Mouse (Mus musculus): ENCODE measurements at regions not wholly inside any gene's neighbourhood (a gene's known extent, or its start where the extent isn't known, plus 50 kb on each side); places are given as distances from the start of the nearest gene placed in this dataset.

DNA sequence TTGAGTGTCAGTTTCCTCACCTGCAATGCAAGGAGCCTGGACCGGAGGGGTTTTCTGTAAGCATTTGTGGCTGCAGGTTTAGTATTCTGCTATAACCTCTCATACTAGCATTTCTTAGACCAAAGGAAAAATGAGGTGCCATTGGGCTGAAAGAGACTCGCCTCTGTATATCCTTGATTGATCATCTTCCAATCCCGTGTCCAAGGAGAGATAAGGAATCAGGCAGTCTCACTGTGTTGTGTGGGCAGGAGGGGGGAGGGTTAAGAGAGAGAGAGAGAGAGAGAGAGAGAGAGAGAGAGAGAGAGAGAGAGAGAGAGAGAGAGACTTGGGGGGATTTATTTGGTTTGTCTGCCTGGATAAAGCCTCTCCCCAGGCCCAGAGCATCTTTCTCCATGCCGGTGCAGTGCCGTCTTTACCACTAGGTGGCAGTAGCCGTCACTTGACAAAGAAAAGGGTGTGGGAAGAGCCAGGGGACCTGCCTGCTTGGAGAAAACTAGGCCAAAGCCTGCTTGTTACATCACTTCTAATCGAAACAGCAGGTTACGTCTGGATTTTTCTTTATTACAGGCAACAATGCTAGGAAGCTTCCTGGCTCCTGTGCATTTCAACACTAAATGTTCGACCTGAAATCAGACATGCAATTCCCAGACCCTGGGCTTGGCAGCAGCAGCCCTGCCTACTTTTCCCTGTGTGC, 56.1 kb upstream of the Ces5a start:
- peak; percentile 64 for DNase-seq (ENCODE audit: low read depth, low spot score)

DNA sequence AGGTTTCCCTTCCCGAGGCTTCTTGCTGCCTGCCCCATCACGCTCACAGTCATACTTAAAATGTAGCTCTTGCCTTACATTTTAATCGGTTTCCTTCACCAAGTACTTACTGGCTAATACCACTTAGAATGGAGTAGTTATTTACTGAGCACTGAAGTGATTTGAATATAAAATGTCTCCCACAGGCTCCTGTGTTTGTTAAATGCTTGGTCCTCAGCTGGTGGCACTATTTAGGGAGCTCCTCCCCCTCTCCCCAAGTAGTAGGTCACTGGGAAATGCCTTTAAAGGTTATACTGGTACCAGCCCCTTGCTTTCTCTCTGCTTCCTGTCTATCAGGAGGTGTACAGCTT, 56.6 kb upstream of the Ces5a start:
- no peak for DNase-seq (ENCODE audit: low read depth, low spot score)

DNA sequence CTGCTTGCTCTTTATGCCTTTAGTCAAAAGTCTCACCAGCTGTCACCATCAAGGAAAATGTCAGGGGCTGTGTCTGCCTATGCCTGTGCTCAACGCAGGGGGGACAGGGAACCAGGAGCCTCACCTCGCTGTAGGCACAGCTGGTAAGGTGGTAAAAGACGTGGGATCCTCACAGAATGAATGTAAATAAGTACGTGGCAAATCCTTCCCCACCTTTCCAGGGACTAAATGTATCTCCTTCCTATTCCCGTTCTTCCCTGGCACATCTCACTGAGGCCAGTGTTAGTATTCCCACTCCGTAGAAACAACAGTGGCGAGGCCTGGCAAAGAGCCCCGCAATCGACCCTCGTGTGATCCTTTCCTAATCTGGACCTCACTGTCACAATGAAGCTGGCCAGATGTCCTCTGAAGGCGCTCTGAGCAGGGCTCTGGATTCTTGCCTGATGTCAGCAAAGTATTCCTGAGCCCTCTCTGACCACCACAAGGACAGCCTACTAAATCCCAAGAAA, 63.0 kb upstream of the Ces5a start:
- DNase-seq (ENCODE audit: low read depth, low spot score) = no peak

DNA sequence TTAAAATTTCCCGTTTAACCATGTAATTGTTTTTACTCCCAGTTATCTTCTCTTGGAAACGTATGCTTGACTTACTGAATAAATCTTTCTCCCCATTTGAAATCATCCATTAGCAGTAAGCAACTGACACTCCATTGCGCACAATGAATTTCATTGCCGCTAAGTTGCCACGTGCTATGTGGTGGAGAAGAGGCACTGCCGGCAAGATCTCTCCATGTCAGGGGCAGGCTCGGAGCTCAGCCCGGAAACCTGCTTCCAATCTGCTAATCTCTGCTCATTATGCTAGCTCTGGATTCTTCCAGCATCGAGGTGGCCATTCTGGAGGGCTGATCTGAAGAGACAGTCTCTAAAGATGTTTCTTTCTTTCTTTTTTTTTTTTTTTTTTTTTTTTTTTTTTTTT, 63.7 kb upstream of the Ces5a start:
- no peak for DNase-seq (ENCODE audit: low read depth, low spot score)

DNA sequence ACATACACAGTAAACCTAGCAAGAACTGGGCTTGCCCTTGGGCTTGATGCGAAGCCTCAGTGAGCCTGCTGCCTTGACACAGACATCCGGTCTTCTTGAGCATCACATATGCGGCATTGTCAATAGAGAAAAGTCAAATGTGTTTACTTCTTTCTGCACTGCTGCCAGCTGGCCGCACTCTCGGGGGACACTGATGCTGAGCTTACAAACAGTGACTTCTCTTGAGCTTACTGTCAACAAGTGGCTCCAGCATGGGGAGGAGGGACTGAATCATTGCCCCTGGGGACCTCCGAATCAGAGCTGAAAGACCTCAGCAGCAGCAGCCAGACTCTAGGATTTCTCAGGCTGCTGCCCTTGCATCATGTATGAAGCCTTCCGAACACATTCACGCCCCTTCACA, 64.1 kb upstream of the Ces5a start:
- no peak for DNase-seq (ENCODE audit: low read depth, low spot score)

DNA sequence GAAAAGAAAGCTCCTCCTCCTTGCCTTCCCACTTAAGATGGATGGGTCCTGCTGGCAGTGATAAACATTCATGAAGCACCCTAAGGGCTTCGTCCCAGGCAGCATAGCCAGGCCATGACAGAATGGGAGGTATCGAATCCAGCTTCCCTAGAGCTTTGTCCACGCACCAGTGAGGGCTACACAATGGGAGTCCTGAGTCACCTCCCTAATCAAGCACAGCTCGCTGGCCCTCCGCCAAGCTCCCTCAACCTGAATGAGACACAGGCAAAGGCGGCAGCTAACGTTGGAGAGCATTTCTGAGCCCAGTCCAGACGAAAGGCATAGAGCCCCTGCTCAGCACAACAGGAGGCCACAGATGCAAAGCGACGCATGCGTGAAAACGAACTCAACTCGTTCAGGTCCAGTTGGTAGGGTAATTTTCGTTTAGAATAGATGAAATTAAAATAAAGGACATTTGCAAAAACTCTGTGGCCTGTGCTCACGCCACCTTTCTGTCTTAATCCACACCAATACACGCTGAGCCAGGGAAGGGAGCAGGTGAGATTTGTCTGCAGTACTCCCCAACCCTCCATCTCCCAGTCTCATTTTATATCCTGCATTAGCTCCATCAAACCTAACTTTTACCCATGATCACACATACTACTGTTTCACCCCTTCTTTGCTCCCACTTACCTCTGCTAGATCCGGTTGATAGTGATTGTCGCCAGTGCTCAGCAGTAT, 91.3 kb upstream of the Ces5a start:
- DNase-seq (ENCODE audit: low read depth, low spot score) = peak; percentile 36

DNA sequence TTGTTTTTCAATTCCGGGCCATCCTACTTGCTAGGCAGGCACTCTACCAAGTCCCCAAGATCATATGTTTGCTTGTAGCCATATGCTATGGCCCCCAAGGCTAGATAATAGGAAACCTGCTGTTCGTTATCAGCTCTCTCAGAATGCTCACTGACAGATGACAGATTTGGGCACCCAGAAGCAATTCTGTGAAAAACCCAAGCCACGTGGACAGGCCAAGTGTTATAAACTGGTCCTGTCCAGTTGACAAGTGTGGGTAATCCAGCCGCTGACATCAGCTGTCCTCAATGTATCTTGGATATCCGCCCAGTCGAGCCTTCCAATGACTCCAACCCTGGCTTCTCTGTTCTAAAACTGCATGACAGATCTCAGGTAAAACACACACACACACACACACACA, 92.0 kb upstream of the Ces5a start:
- DNase-seq (ENCODE audit: low read depth, low spot score) = no peak

DNA sequence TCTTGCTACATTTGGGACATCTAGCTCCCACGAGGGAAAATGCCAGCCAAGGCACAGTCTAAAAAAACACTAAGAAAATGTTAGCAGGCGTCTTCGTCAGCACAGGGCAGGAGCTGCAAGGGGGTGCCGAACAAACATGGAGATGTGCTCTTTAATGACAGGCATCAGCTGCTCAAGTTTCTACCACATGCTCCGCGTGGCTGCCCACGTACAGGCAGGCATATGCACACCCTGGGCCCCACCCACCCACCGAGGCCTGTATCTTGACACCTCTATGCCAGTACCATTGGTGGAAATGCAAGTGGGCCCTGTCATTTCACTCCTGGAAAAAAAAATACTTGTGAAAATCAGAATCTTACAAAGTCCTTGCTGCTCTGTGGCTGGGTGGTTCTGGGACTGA, 97.3 kb upstream of the Ces5a start:
- no peak for DNase-seq (ENCODE audit: low read depth, low spot score)

DNA sequence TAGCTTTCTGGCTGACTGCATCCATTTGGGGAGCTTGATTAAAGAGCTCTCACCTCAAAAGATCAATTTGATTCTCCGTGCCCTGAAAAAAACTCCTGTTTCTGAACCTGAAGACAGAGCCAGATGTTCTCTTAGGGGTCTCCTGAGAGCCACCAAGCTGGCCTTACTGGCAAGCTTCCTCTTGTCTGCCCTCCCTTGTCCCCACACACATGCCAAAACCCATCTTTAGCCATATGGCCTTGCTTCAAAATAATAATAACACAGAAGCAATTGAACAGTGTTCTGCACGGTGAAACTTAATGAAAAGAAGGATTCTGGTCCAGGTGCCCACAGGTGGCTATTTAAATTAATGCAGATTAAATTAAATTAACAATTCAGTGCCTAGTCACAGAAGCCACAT, 107.1 kb upstream of the Ces5a start:
- DNase-seq (ENCODE audit: low read depth, low spot score) = no peak

DNA sequence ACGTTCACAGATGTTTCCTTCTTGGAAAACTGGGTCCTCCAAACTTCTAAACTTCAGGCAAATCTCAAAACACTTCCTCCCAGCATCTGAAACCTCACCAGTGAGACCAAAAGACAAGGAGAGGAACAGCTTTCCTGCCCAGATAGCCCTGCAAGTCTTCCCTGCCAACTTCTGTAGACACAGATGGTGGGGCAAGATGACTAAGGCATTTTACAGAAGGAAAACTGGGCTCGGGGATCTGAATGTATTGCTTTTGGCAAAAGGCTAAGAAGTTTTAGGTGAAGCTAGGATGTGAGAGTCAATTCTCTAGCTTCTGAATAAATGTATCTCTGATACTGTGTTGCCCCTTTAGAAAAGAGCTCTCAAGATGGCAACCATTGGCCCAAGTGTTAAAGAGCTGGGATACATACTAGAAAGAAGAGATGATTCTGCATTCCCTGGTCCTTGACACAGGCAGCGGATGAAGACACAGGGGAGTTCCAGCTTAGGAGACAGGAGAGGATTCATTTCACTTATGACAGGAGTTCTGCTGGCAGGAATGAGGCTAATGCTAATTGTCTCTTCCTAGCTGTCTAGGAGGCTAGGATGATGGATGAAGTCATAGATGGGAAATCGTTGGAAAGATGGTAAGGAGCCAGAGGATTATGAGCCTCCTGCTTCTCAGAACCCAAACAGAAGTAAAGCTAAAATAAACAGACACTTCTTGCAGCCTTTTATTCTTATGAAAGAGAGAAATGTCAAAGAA, 108.0 kb upstream of the Ces5a start:
- no peak for DNase-seq (ENCODE audit: low read depth, low spot score)

DNA sequence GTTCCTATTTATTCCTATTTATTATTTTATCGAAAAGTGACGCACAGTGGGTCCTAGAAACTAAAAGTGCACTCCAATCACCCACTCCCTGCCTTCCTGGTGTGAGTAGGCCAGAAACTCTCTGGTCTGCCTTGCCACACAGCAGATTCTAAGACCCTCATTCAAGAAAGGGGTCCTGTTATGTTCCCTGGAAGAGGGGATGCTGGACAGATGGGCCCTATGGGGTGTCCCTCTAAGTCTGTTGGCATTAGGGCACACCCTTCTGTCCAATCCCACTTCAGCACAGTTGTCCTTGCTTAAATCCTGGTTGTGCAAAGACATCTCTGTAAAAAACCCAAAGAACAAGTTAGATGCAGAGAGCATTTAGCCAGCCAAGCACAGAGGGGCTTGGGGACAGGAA, 117.8 kb upstream of the Ces5a start:
- no peak for DNase-seq (ENCODE audit: low read depth, low spot score)

DNA sequence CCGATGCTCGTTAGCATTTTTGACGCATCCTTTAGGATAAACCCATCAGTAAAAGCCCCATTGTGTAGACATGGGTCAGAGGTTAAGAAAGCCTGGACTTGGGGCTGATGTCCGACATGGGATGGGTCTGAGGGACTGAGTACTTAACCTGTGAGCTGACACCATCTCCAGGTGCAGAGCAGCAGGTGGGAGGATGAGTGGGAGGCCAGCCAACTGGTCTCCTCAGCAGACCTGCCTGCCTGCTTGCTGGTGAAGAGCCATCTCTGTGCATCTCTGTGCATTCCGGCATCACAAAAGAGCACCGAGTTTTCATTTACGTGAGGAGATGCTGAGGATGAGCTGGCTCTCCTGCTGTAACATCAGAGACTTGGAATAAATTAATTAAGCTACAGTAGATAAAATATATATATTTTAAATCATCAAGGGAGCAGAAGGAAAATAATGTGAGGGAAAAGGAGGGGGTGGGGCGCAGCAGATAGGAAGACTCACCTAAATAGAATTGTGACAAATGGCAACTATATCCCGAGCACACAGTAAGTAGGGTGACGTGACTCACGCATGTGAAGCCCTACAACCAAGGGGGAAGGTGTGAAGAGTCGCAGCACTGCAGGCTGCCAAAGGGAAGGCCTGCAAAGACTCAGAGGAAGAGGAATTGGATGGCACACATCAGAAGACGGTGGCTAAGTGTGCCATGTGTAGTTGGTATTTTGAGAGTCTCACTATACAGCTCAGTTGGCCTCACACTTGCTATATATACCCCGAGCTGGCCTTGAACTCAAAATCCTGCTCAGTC, 118.5 kb upstream of the Ces5a start:
- DNase-seq (ENCODE audit: low read depth, low spot score) = no peak

DNA sequence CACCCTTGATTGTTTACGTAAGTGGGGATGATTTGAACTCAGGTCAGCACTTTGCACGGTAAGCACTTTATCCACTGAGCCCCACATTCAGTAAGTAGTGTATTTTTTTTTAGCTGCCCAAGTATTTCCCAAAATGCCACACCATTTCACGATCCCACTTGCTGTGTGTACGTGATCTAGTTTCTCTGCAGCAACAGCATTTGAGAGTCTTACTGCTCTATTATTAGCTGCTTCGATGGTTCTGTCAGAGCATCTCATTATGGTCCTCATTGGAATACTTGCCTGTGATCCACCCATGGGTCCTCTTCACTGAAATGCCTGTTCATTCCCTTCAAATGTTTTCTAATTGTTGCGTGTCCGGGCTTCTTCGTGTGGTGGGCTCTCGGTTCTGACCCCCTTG, 120.1 kb upstream of the Ces5a start:
- DNase-seq (ENCODE audit: low read depth, low spot score) = no peak

DNA sequence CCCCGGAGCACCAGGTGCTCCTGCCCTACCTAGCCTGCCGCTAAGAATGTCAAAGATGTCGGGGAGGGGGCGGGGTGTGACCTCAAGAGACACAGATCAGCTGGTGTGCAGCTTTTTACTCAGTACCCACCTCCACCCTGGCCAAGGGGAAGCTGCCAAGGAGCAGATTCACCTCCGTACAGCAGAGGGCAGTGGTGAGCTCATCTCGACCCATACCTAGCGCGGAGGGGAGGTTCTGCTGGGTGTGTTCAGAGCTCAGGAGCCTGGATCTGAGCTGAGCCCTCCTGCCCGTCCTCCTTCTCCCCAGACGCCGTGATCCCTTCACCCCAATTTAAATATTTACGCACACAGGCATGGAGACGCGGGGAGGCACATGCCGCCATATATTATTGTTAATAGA, 126.1 kb upstream of the Ces5a start:
- DNase-seq (ENCODE audit: low read depth, low spot score) = peak; percentile 56

DNA sequence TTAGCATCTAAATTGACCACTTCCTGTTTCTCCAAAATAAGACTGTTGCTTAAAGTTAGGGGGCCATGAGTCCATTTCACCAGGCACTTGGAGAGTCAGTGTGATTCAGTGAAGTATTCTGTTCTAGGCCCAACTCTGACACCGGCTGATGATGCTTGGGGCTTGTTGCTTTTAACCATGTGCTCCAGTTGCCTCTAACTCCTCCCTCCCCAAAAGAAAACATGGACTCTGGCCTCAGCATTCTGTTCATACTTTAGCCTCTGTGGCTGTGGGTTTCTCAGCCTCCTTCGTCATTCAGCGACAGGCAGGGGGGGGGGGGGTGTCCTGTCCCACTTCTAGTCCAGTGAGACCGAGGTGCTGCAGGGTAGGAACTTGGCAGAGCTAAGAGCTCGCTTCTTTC, 126.6 kb upstream of the Ces5a start:
- DNase-seq (ENCODE audit: low read depth, low spot score) = no peak

DNA sequence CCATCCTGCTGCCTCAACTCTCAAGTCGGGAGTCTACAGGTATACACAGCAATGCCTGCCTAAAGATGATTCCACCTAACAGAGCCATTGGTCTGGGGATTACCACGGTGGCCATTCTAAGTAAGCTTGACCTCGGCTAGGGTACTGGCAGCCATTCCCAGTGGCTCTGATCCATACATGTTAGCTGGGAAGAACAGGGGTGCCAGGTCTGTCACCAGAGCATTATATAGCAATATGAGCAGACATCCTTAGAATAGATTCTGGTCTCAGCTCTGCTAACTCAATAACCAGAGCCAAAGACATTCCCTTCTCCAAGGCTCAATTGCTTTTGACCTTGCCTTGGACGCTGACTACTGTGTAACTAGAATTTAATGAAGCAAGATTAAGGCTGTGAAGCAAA, 128.2 kb upstream of the Ces5a start:
- DNase-seq (ENCODE audit: low read depth, low spot score) = no peak

DNA sequence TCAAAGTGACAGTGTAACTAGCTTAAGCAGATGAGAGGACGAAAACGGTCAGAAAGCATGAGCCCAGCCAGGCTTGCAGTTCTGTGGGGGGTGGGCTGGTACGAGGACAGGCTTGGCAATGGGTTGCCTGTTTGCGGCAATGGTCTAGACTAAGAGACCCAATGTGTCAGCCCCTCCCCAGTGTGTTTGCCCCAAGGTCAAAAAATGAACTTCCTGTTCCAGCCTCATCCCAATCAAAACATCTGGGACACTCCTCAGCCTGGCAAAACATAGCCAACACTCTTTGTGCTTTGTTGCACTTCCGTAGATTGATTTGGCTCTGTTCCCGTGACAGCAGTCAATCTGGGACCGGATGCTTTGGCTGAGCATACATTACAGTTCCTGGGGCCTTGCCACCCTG, 132.7 kb upstream of the Ces5a start:
- no peak for DNase-seq (ENCODE audit: low read depth, low spot score)

DNA sequence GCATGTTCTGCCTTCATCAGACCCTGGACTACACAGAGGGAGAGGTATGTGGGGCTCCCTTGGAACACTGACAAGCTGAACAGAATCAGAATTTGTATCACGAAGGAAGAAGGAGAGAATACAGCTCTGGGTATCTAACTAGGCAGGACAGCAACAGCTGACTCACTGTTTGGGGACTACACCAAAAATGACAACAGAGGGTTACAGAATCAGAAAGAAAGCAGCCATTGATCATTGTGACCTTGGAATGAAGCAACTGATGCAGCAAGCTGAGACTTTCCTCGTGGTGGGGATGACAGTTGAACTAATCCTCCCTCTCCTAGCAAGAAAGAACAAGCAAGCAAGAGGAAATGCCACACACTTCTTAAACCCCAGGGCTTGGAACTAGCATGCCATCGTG, 135.0 kb upstream of the Gnao1 start:
- no peak for DNase-seq (ENCODE audit: low read depth, low spot score)

DNA sequence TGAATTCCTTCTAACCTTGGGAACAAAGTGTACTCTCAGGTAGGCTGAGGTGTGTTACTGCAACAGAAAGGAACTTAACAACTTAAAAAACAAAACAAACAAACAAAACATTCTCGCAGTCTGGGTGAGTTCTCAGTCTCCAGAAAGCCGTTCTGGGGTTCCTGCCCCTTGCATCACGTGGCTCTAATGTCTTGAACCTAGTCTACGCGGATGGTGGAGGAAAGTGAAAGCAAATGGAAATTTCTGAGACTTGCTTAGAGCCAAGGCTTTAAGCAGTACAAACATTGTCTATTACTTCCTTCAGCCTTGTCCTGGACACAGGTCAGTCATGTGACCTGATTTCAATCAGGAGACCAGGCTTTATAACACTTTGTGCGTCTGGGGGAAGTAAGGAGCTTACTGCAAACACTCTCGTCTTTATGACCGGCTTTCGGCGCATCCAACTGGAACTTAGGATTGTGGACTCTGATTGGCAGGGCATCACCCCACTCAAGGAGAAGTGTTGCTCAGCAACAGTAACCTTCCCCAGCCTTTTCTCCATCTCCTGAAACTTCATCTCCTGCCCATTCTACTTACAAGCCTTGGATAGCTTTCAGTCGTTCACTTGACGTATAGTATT, 125.9 kb upstream of the Gnao1 start:
- no peak for DNase-seq (ENCODE audit: low read depth, low spot score)

DNA sequence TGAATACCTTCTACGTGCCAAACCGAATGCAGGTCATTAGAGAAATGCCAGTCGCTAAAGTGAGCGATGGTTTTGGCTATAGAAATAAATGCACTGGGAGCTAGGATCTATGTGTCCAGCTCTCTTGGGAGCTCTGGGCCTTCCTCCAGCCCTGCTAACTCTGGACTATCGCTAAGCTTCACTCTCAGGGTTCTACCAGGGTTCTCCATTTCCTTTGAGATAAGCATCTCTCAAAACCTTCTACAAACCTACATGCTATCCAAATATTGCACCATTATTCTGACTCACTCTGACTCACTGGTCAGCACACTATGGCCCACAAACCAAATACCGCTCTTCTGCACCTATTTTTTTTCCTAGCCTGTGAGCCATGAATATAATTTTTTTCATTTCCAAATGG, 125.4 kb upstream of the Gnao1 start:
- no peak for DNase-seq (ENCODE audit: low read depth, low spot score)

DNA sequence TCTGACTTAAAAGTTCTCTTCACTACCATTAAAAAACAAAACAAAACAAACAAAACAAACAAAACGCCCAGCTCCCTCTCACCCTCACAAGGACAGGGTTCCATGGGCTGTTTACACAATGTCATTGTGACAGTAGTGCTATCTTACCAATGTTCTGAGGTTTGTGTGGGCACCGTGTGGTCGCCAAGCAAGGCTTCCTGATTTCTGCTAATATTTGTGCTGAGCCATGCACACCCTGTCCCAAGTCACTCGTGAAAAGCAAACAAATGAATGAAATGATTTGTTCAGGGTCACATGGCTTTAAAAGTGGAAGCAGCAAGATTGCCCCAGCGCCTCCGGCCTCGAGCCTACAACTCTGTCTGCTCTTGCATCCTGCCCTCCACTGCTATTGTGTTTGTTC, 120.9 kb upstream of the Gnao1 start:
- no peak for DNase-seq (ENCODE audit: low read depth, low spot score)
